Mouse (Mus musculus): ENCODE results near the gene Apopt1.

Gene Apopt1

GRCm38 (mm10) chr12:111713004-111713651 is at the start of gene Apopt1, which contains the start of gene Bag5:
TSS of gene Apopt1 (plus strand) at chr12:111713261.
TSS of gene Bag5 (minus strand) at chr12:111713257.
- in situ Hi-C loops (cut with MboI; ENCODE audit: unreplicated experiment in 2 of 2): no loop called here

GRCm38 (mm10) chr12:111664144-111664634 is 48.9 kb upstream of the Apopt1 start:
- in situ Hi-C loops (cut with MboI; ENCODE audit: unreplicated experiment in 2 of 2): loop anchor here (5.0 to 25.0 kb wide), 4 partner anchors 33 to 873 kb away; no protein-coding TSS in a partner anchor

GRCm38 (mm10) chr12:111665041-111665880 is 47.8 kb upstream of the Apopt1 start:
- in situ Hi-C loops (cut with MboI; ENCODE audit: unreplicated experiment in 2 of 2): loop anchor here (5.0 to 25.0 kb wide), 3 partner anchors 287 to 872 kb away; no protein-coding TSS in a partner anchor

GRCm38 (mm10) chr12:111666380-111666779 is 46.7 kb upstream of the Apopt1 start:
- in situ Hi-C loops (cut with MboI; ENCODE audit: unreplicated experiment in 2 of 2): loop anchor here (5.0 to 25.0 kb wide), 3 partner anchors 286 to 871 kb away; no protein-coding TSS in a partner anchor

GRCm38 (mm10) chr12:111667421-111667820 is 45.6 kb upstream of the Apopt1 start:
- in situ Hi-C loops (cut with MboI; ENCODE audit: unreplicated experiment in 2 of 2): loop anchor here (5.0 to 25.0 kb wide), 3 partner anchors 285 to 870 kb away; no protein-coding TSS in a partner anchor

- in situ Hi-C loops (cut with MboI; ENCODE audit: unreplicated experiment in 2 of 2): loop anchor here (5.0 to 25.0 kb wide), 3 partner anchors 284 to 869 kb away; no protein-coding TSS in a partner anchor
Observed at GRCm38 (mm10) chr12:111668457-111668912, 44.6 kb upstream of the Apopt1 start.

DNA sequence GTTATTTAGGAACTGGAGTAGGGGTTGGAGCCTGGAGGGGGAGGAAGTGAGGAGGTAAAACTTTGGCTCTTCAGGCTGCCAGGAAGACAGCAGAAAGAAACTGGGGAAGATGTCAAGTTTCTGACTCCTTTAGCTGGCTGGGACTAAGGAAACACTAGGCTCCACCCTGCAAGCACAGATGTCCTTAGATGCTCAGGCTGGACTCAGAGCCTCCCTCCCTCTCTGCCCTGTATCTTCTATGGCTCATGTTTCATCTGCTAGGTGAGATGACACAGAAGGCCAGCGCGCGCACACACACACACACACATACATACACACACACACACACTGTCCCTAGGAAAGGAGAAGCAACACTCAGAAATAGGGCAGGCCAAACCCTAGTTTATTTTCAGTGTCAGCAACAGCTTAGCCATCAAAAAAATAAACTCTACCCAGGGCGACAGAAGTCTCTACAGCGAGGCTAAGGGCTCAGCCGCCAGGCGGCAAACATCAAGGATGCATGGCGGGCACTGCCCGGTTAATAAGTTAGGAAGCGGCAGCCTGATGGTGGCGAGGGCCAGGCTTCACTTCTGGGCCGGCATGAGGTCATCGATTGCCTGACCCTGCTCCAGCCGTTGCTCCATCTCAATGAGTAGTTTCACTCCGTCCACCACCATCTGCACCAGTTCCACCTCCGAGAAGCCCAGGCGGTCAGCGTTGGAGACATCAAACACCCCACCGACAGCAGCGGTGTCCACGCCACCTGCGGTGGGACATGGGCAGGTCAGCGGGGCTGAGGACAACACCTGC is 43.9 kb upstream of the Apopt1 start:
- in situ Hi-C loops (cut with MboI; ENCODE audit: unreplicated experiment in 2 of 2): loop anchor here (5.0 to 25.0 kb wide), 3 partner anchors 283 to 868 kb away; no protein-coding TSS in a partner anchor

DNA sequence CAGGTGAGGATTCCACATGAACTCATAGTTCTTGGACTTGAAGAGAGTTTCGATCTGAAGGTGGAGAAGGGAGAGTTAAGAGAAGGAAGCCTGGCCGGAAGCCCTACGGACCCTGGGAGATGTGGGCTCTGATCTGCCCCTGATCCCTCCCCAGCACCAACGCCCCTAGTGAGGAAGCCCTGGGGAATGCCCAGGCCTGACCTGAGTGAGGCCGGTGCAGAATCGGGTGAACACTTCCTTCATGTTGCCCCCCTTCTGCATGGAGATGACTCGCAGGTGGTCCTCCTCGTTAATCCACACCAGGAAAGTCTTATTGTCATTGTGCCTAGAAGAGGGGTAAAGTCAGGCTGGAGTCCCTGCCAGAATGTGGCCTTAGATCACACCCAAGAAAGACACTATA is 43.1 kb upstream of the Apopt1 start:
- in situ Hi-C loops (cut with MboI; ENCODE audit: unreplicated experiment in 2 of 2): loop anchor here (5.0 to 25.0 kb wide), 3 partner anchors 282 to 867 kb away; no protein-coding TSS in a partner anchor

GRCm38 (mm10) chr12:111670371-111670971 is 42.6 kb upstream of the Apopt1 start:
- in situ Hi-C loops (cut with MboI; ENCODE audit: unreplicated experiment in 2 of 2): loop anchor here in 1 of 2 experiments (25.0 kb wide), 1 partner anchor 867 kb away; no protein-coding TSS in a partner anchor

GRCm38 (mm10) chr12:111670976-111671375 is 42.1 kb upstream of the Apopt1 start:
- in situ Hi-C loops (cut with MboI; ENCODE audit: unreplicated experiment in 2 of 2): loop anchor here in 1 of 2 experiments (25.0 kb wide), 1 partner anchor 866 kb away; no protein-coding TSS in a partner anchor

- in situ Hi-C loops (cut with MboI; ENCODE audit: unreplicated experiment in 2 of 2): loop anchor here in 1 of 2 experiments (25.0 kb wide), 1 partner anchor 866 kb away; no protein-coding TSS in a partner anchor
Observed at GRCm38 (mm10) chr12:111671431-111671902, 41.6 kb upstream of the Apopt1 start.

DNA sequence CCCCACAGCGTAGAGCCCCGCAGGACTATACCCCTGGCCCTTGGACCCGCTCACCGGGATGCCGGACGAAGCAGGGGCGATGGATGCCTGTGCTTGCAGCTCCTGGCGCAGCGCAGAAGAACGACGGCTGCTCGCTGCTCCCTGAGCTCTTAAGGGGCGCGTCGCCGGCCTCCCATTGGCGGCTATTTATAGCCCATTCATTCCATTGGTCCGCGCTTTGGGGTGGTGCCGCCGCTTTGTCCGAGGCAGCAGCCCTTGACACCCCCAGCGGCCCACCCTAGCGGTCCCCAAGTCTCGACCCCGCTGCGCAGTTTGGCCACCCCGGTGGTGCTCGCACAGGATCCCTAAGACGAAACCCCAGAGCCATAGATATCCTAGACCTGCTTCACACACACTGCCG is 40.9 kb upstream of the Apopt1 start, which contains the start of gene Ckb:
Gene Ckb, minus strand, starts transcription at position 163 of the 400 bp plus-strand sequence.
- in situ Hi-C loops (cut with MboI; ENCODE audit: unreplicated experiment in 2 of 2): loop anchor here in 1 of 2 experiments (25.0 kb wide), 1 partner anchor 865 kb away; no protein-coding TSS in a partner anchor

DNA sequence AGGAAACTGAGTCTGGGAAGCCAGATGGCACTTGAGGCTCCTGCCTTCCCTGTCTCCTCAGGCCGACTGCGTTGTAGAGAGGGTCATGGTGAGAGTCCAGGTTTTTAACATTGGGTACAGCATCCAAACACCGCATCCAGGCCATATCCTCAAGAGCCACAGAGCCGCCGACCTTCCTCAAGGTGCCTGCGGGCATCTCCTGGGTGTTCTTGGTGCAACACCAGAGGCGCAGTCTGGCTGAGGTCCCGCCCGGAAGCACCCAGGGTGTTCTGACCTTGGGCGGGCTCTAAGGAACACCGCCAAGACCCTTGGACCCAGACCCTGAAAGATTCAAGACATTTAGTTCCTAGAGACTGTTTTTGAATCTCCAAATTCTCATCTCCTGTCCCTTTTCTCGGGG is 40.5 kb upstream of the Apopt1 start:
- in situ Hi-C loops (cut with MboI; ENCODE audit: unreplicated experiment in 2 of 2): loop anchor here in 1 of 2 experiments (25.0 kb wide), 1 partner anchor 865 kb away; no protein-coding TSS in a partner anchor

GRCm38 (mm10) chr12:111674850-111675486 is 38.1 kb upstream of the Apopt1 start:
- in situ Hi-C loops (cut with MboI; ENCODE audit: unreplicated experiment in 2 of 2): loop anchor here (25.0 kb wide), 1 partner anchor 862 kb away; no protein-coding TSS in a partner anchor

DNA sequence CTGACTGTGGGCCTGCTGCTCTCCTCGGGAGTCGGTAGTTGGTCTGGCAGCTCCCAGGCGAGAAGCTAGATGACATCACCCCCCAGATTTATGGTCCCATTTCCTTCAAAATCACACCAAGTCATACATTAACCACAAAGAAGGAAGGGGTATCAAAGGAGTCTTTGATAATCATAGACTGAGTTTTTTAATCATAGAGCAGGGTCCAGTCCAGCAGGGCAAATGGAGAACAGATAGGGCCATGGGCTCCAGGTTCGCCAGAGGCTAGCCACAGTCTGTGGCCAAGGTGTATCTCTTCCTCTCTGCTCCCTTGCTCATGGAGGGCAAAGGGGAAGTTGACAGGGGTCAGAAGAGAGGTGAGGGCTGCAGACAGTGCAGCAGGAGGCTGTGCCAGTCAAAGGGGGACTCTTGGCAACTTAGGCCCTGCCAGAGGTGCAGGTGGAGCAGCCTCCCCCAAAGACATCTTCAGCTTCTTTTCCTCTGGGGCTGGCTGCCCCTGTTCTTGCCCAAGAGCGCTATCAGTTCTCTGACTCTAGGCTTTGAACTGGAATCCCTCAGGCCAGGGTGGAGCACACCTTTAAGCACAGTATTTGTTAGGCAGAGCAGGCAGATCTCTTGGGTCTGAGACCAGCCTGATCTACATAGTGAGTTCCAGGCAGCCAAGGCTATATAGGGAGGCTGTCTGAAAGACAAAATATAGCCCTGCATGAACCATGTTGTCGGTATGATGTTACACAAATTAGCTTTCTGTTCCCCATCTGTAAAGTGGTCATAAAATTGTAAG is 37.1 kb upstream of the Apopt1 start:
- in situ Hi-C loops (cut with MboI; ENCODE audit: unreplicated experiment in 2 of 2): loop anchor here in 1 of 2 experiments (25.0 kb wide), 1 partner anchor 861 kb away; no protein-coding TSS in a partner anchor

GRCm38 (mm10) chr12:111677421-111677820 is 35.6 kb upstream of the Apopt1 start:
- in situ Hi-C loops (cut with MboI; ENCODE audit: unreplicated experiment in 2 of 2): loop anchor here in 1 of 2 experiments (25.0 kb wide), 1 partner anchor 860 kb away; no protein-coding TSS in a partner anchor
